Mouse (Mus musculus): ENCODE data around the gene Gtf2i. TPM values are rescaled to one million over a fixed set of nuclear protein-coding genes. Genes with fewer than 3 reads are reported as not detected.
"Not testable (repeated sequence)": the region's sequence is repeated elsewhere in the genome, so short reads cannot be mapped to it uniquely, and the experiment has no call there.

Gtf2i gene
- polyA plus RNA-seq (2015; fragmentation: Nextera tagmentation; extraction: Ambion mirVana) = 164 and 170 TPM in 2 replicates

- peak; percentile 94 for ATAC-seq (ENCODE audit: insufficient number of reproducible peaks, low FRiP score, low TSS enrichment, low read depth)
These were observed at the start of gene Gtf2i for GRCm38 (mm10) chr5:134314688-134315622. Gene Gtf2i (minus strand): TSS chr5:134314760.

DNA sequence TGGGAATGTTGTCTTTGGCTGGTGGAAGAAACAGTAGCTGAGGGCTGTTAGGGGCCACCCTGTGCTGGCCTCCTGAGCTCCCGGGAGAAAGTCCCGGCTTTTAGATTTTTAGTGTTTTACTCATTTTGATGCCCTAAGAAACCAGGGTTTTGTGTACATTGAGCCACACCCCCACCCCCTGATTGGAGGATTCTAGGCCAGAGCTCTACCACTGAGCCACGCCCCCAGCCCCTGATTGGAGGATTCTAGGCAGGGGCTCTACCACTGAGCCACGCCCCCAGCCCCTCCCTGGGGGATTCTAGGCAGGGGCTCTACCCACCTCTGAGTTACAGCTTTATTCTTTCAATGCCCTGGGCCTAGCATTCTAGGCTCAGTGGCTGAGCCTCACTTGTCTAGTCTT, 44.5 kb upstream of the Gtf2i start:
- Histone ChIP-seq H3K4me2 (no peak overlapping the region), H3K36me3 (peaks cover 60% of the 10 kb centered on the region), H3K9me3 (no peaks in the 10 kb centered on the region), H3K4me3 (no peak overlapping the region), H3K4me1 (no peaks in the 10 kb centered on the region), H3K9ac (no peak overlapping the region), H3K27ac (no peak overlapping the region), H3K27me3 (no peaks in the 10 kb centered on the region)
- WGBS = 91% methylated on average over 4 of the region's 4 CpGs
- no peak for ATAC-seq (ENCODE audit: insufficient number of reproducible peaks, low FRiP score, low TSS enrichment, low read depth)

More at GRCm38 (mm10) chr5:134314688-134315622, at the start of gene Gtf2i:
- H3K27ac ChIP-seq = peak within 1 kb of the TSS; percentile 99
- H3K4me2 ChIP-seq = peak within 1 kb of the TSS; percentile 67
- under 1% methylated on average over 40 of the region's 40 CpGs for WGBS
- peaks cover 29% of the 10 kb centered on the region for H3K4me1 ChIP-seq
- H3K9ac ChIP-seq = peak within 1 kb of the TSS; percentile 96
- H3K36me3 ChIP-seq = peaks cover 16% of the 10 kb centered on the region
- peak within 1 kb of the TSS; percentile 81 for H3K4me3 ChIP-seq
- no peaks in the 10 kb centered on the region for H3K9me3 ChIP-seq
- no peaks in the 10 kb centered on the region for H3K27me3 ChIP-seq

DNA sequence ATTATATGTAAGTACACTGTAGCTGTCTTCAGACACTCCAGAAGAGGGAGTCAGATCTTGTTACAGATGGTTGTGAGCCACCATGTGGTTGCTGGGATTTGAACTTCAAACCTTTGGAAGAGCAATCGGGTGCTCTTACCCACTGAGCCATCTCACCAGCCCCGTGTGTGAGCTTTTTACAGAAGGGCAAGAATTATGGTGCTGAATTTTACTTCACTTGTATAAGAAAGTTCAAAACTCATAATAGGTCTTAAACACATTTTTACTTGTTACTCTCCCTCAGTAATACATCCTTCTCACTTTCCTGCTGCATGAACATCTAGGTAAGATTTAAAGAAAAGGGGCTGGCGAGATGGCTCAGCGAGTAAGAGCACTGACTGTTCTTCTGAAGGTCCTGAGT, 40.8 kb upstream of the Gtf2i start:
- H3K9me3 ChIP-seq; ATAC-seq (ENCODE audit: insufficient number of reproducible peaks, low FRiP score, low TSS enrichment, low read depth); H3K27ac ChIP-seq; H3K4me3 ChIP-seq; H3K9ac ChIP-seq; H3K27me3 ChIP-seq; H3K4me2 ChIP-seq: not testable (repeated sequence)
- Histone ChIP-seq H3K36me3 (peaks cover 33% of the 10 kb centered on the region), H3K4me1 (peaks cover 24% of the 10 kb centered on the region)
- WGBS = 90% methylated on average over 4 of the region's 4 CpGs

DNA sequence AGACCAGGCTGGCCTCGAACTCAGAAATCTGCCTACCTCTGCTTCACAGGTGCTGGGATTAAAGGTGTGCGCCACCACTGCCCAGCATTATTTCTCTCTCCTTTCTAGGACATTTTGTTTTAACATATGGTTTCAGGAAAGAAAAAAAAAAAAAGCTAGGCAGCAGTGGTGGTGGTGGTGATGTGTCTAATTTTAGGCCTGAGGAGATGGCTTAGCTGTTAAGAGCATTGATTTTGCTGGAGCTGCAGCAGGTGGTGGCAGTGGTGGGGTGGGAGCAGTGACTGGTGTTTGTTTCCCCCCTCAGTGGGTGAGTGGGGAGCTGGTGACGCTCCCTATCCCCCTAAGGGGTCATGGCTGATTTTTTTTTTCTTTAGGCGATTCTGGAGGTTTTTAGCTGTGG, 38.6 kb upstream of the Gtf2i start:
- ATAC-seq (ENCODE audit: insufficient number of reproducible peaks, low FRiP score, low TSS enrichment, low read depth) = no peak
- Histone ChIP-seq H3K4me3 (no peak overlapping the region), H3K27ac (peak overlapping the region; percentile 33; the same call in 1 of the 2 replicates)

DNA sequence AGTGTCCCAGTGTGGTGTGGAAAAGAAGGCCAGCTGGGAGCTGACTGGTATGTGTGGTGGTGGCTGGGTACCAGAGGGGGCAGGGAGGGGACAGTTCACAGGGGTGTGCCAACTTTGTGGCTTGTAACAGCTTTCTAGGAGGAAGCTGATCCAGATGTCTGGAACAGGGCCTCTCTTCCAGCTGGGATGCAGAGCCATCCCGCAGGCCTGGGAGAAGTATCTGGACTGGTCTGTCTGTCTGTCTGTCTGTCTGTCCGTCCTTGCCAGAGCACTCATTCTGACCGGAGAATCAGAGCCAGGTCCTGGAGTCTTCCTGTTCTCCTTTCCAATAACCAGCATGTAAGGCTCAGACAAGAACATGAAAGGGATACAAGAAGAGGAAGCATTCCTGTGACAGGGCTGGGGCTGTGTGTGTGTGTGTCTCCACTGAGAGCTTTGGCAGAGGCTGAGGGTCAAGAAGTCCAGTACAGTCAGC, 38.0 kb upstream of the Gtf2i start:
- ATAC-seq (ENCODE audit: insufficient number of reproducible peaks, low FRiP score, low TSS enrichment, low read depth) = 0 out of 2 replicates have a peak, but pooled peaks have one; percentile 35
- no peak overlapping the region for H3K9ac ChIP-seq

More for the DNA sequence above, 38.6 kb upstream of the Gtf2i start:
- Histone ChIP-seq H3K4me1 (peaks cover 24% of the 10 kb centered on the region), H3K9ac (no peak overlapping the region), H3K4me2 (no peak overlapping the region), H3K36me3 (peaks cover 10% of the 10 kb centered on the region), H3K9me3 (no peaks in the 10 kb centered on the region), H3K27me3 (no peaks in the 10 kb centered on the region)
- 71% methylated on average over 4 of the region's 4 CpGs for WGBS

GRCm38 (mm10) chr5:134350660-134351059, 36.1 kb upstream of the Gtf2i start:
- no peaks in the 10 kb centered on the region for H3K36me3 ChIP-seq
- peak overlapping the region; percentile 17; the same call in 1 of the 2 replicates for H3K27ac ChIP-seq
- peaks cover 24% of the 10 kb centered on the region for H3K4me1 ChIP-seq
- H3K27me3 ChIP-seq = no peaks in the 10 kb centered on the region
- 8% methylated on average over 10 of the region's 10 CpGs for WGBS
- ATAC-seq (ENCODE audit: insufficient number of reproducible peaks, low FRiP score, low TSS enrichment, low read depth) = peak; percentile 86
- H3K9ac ChIP-seq = no peak overlapping the region
- H3K9me3 ChIP-seq = no peaks in the 10 kb centered on the region
- peak overlapping the region; percentile 33 for H3K4me2 ChIP-seq
- 0 out of 2 replicates have a peak overlapping the region, but pooled peaks have one; percentile 7 for H3K4me3 ChIP-seq

More for the DNA sequence above, 38.0 kb upstream of the Gtf2i start:
- Histone ChIP-seq H3K27me3 (no peaks in the 10 kb centered on the region), H3K4me1 (peaks cover 24% of the 10 kb centered on the region), H3K4me3 (no peak overlapping the region), H3K27ac (peak overlapping the region; percentile 33; the same call in 1 of the 2 replicates), H3K4me2 (no peak overlapping the region), H3K36me3 (peaks cover 6% of the 10 kb centered on the region), H3K9me3 (no peaks in the 10 kb centered on the region)
- WGBS = 52% methylated on average over 3 of the region's 3 CpGs

GRCm38 (mm10) chr5:134347066-134347465, 32.5 kb upstream of the Gtf2i start:
- Histone ChIP-seq H3K4me2 (no peak overlapping the region), H3K27ac (no peak overlapping the region)
- WGBS = 85% methylated on average over 2 of the region's 2 CpGs

DNA sequence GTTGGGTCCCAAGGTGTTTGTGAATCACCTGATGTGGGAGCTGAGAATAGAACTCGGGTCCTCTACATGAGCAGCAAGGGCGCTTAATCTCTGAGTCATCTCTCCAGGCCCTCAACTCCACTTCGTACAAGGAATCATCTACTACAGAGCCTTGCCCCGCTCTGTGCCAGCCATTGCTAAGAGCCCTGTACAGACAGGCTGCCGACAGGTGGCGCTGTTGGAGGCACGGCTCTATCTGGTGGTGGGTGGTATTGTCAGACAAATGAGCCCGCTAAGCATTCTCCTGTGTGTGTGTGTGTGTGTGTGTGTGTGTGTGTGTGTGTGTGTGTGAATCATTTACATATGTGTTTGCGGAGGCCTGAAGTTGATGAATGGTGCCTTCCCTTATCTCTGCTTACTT, 30.9 kb upstream of the Gtf2i start:
- no peaks in the 10 kb centered on the region for H3K36me3 ChIP-seq
- no peak overlapping the region for H3K27ac ChIP-seq
- no peak for ATAC-seq (ENCODE audit: insufficient number of reproducible peaks, low FRiP score, low TSS enrichment, low read depth)
- 80% methylated on average over 9 of the region's 9 CpGs for WGBS
- no peak overlapping the region for H3K4me2 ChIP-seq
- H3K9me3 ChIP-seq = no peaks in the 10 kb centered on the region
- H3K9ac ChIP-seq = no peak overlapping the region
- H3K27me3 ChIP-seq = no peaks in the 10 kb centered on the region
- H3K4me1 ChIP-seq = peaks cover 6% of the 10 kb centered on the region
- H3K4me3 ChIP-seq = no peak overlapping the region

More at GRCm38 (mm10) chr5:134347066-134347465, 32.5 kb upstream of the Gtf2i start:
- Histone ChIP-seq H3K4me3 (no peak overlapping the region), H3K27me3 (no peaks in the 10 kb centered on the region), H3K9me3 (no peaks in the 10 kb centered on the region), H3K9ac (no peak overlapping the region), H3K36me3 (no peaks in the 10 kb centered on the region), H3K4me1 (peaks cover 15% of the 10 kb centered on the region)
- no peak for ATAC-seq (ENCODE audit: insufficient number of reproducible peaks, low FRiP score, low TSS enrichment, low read depth)

GRCm38 (mm10) chr5:134344076-134344475, 29.5 kb upstream of the Gtf2i start:
- Histone ChIP-seq H3K9me3 (no peaks in the 10 kb centered on the region), H3K27ac (no peak overlapping the region), H3K9ac (no peak overlapping the region), H3K4me2 (no peak overlapping the region), H3K36me3 (no peaks in the 10 kb centered on the region), H3K27me3 (no peaks in the 10 kb centered on the region), H3K4me3 (no peak overlapping the region), H3K4me1 (0 out of 2 replicates have a peak, but pooled peaks cover 5% of the 10 kb centered on the region)
- no peak for ATAC-seq (ENCODE audit: insufficient number of reproducible peaks, low FRiP score, low TSS enrichment, low read depth)
- WGBS = 75% methylated on average over 8 of the region's 8 CpGs

- WGBS = 95% methylated on average over 3 of the region's 4 CpGs
- H3K9ac ChIP-seq; H3K9me3 ChIP-seq; ATAC-seq (ENCODE audit: insufficient number of reproducible peaks, low FRiP score, low TSS enrichment, low read depth); H3K4me1 ChIP-seq; H3K36me3 ChIP-seq; H3K27me3 ChIP-seq; H3K4me3 ChIP-seq; H3K27ac ChIP-seq; H3K4me2 ChIP-seq: not testable (repeated sequence)
These were observed 29.0 kb upstream of the Gtf2i start for GRCm38 (mm10) chr5:134343530-134343929.

GRCm38 (mm10) chr5:134342503-134343205, 28.1 kb upstream of the Gtf2i start:
- 74% methylated on average over 18 of the region's 18 CpGs for WGBS
- no peaks in the 10 kb centered on the region for H3K27me3 ChIP-seq
- no peak overlapping the region for H3K4me3 ChIP-seq
- ATAC-seq (ENCODE audit: insufficient number of reproducible peaks, low FRiP score, low TSS enrichment, low read depth) = peak; percentile 56; the same call in 1 of the 2 replicates
- H3K27ac ChIP-seq = no peak overlapping the region
- H3K9ac ChIP-seq = no peak overlapping the region
- H3K9me3 ChIP-seq = no peaks in the 10 kb centered on the region
- no peak overlapping the region for H3K4me2 ChIP-seq
- no peaks in the 10 kb centered on the region for H3K36me3 ChIP-seq
- H3K4me1 ChIP-seq = 0 out of 2 replicates have a peak, but pooled peaks cover 5% of the 10 kb centered on the region
